ENCODE assay signal across 9 mouse cellular contexts in the genomic region with DNA sequence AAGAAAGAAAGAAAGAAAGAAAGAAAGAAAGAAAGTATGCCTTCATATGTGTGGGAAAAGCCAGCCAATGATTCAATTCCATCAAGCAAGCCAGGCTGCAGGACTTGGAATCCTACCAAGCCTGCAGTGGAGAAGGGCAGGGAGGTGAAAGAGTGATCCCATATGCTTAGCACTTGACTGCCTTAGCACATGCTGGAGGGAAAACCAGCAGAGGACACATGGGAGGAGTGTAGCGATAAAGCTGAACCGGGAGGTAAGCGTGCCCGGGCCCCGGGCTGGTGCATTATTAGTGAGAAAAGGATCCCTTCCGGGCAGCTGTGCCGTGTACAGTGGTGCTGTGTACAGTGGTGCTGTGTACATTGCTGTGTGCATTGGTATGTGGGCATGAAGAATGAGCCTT.
DNase-seq lines count a peak whose midpoint lies in the region; ATAC-seq and TF ChIP-seq lines count a peak whose summit lies in the region.
"Had no signal": no experiment of that assay in that cellular context is flagged by ENCODE, and none has a peak within 500 bp of the region (broad histone marks: within the 10 kb centered on the region; RNA-seq: fewer than 3 reads in every experiment).

No protein-coding gene starts in this region.

- H3K9ac ChIP-seq in kidney, postnatal 0 days (ENCODE audit: low read depth, low read length): no peak overlapping the region
- H3K9ac ChIP-seq: limb, embryonic 15.5 days had no signal

- no peaks in the 10 kb centered on the region for H3K27me3 ChIP-seq in kidney, postnatal 0 days (ENCODE audit: insufficient read depth, low read length)
- H3K27me3 ChIP-seq: limb, embryonic 15.5 days had no signal

- no peak overlapping the region for H3K4me2 ChIP-seq in kidney, postnatal 0 days (ENCODE audit: low read length)
- H3K4me2 ChIP-seq: limb, embryonic 15.5 days had no signal

- H3K9me3 ChIP-seq in kidney, postnatal 0 days (replicated peaks; ENCODE audit: low read length): no peaks in the 10 kb centered on the region
- H3K9me3 ChIP-seq: limb, embryonic 15.5 days had no signal

- H3K27ac ChIP-seq in kidney, postnatal 0 days: no peak overlapping the region

- H3K36me3 ChIP-seq in kidney, postnatal 0 days (ENCODE audit: insufficient read depth, low read length): no peaks in the 10 kb centered on the region
- H3K36me3 ChIP-seq: limb, embryonic 15.5 days had no signal

- 49% methylated on average over 7 of the region's 7 CpGs for WGBS in kidney, postnatal 0 days

- peaks cover 24% of the 10 kb centered on the region for H3K4me1 ChIP-seq in kidney, postnatal 0 days (replicated peaks; ENCODE audit: insufficient read depth, low read length)

- DNase-seq in adrenal gland, postnatal 10 days: peak; percentile 47
- no peak for DNase-seq in adrenal gland, adult 8-10 months
- DNase-seq in kidney, postnatal 0 days (ENCODE audit: low spot score): peak; percentile 63
- DNase-seq in kidney, adult 18-20 months: no peak
- peak; percentile 67 to 77 for DNase-seq in cerebellum, postnatal 10 days
- peak; percentile 36 for DNase-seq in kidney, postnatal 14 days
- no peak for DNase-seq in urinary bladder, adult 18-20 months (ENCODE audit: low spot score in 2 of 2)
- DNase-seq in thymus, adult 18-20 months: no peak

- TF ChIP-seq CTCF in kidney, postnatal 0 days (IDR thresholded peaks at IDR 0.05; ENCODE audit: low read depth): no peak

- no peak overlapping the region for H3K4me3 ChIP-seq in kidney, postnatal 0 days (replicated peaks; ENCODE audit: low read depth, low read length)
- H3K4me3 ChIP-seq: limb, embryonic 15.5 days had no signal

- no peak for ATAC-seq in kidney, postnatal 0 days (replicated peaks; ENCODE audit: low FRiP score, low read depth)

Comparison
In these comparisons a context has a peak if more than half of its experiments do, and no peak if none do; other contexts are left out.
1. DNase-seq: peak in adrenal gland, postnatal 10 days (single experiment), kidney, postnatal 0 days (single experiment), cerebellum, postnatal 10 days (2 of 2) and kidney, postnatal 14 days (single experiment); none in adrenal gland, adult 8-10 months (single experiment), kidney, adult 18-20 months (single experiment), urinary bladder, adult 18-20 months (0 of 2) and thymus, adult 18-20 months (0 of 2).